Mouse (Mus musculus) midbrain, embryonic 10.5 days (tissue): ENCODE results near the gene Foxo3. TPM values are rescaled to one million over a fixed set of nuclear protein-coding genes. Genes with fewer than 3 reads are reported as not detected.
A peak's percentile ranks its signal among the peaks of the same experiment; 100 is the strongest.

Experiments used
- DNase-seq: peaks from one replicate; pipeline ENCODE4 v3.0.0-alpha.2; 2017; ENCODE audit warnings: low spot score
- H3K27ac ChIP-seq: fragments of 300-500 bp; sonication (generic); replicated peaks from 2 replicates; pipeline ENCODE4 v1.5.1; 2016; ENCODE audit warnings: mild to moderate bottlenecking
- H3K27me3 ChIP-seq: fragments of 300-500 bp; sonication (generic); 2 replicates; pipeline ENCODE4 v1.6.1; 2016; ENCODE audit warnings: low read depth, mild to moderate bottlenecking; ENCODE audit not compliant: poor library complexity, severe bottlenecking
- H3K36me3 ChIP-seq: fragments of 300-500 bp; sonication (generic); 2 replicates; pipeline ENCODE4 v1.6.1; 2016; ENCODE audit warnings: mild to moderate bottlenecking, moderate library complexity
- H3K4me1 ChIP-seq: fragments of 300-500 bp; sonication (generic); 2 replicates; pipeline ENCODE4 v1.6.1; 2016
- H3K4me3 ChIP-seq: fragments of 300-500 bp; sonication (generic); 2 replicates; pipeline ENCODE4 v1.5.1; 2016; ENCODE audit warnings: mild to moderate bottlenecking, moderate library complexity
- H3K9me3 ChIP-seq: fragments of 300-500 bp; sonication (generic); replicated peaks from 2 replicates; pipeline ENCODE4 v1.6.1; 2016; ENCODE audit warnings: mild to moderate bottlenecking
- WGBS: fragments of 180-500 bp; shearing (Covaris S2); methylation state at CpG from one replicate; pipeline ENCODE4 v1.1.7; 2016; 5-methylcytosine and 5-hydroxymethylcytosine counted together
- polyA plus RNA-seq: library from polyadenylated mRNA; unstranded; fragments of >200 nt; fragmentation: Nextera tagmentation; extraction: Ambion mirVana; gene quantifications from 2 replicates; pipeline ENCODE4 v1.2.1, GENCODE M21; 2016

Foxo3 gene
- polyA plus RNA-seq, 1 experiment from 2014 or later = 2.4 TPM

GRCm38 (mm10) chr10:42230471-42231099 lies 46.0 kb downstream of the Foxo3 start:
- H3K4me3 ChIP-seq = no peak overlapping the region
- H3K9me3 ChIP-seq = no peaks in the 10 kb centered on the region
- DNase-seq = no peak
- no peak overlapping the region for H3K27ac ChIP-seq
- H3K4me1 ChIP-seq = 0 out of 2 replicates have a peak, but pooled peaks cover 3% of the 10 kb centered on the region
- WGBS = 93% methylated on average over 5 of the region's 5 CpGs
- H3K36me3 ChIP-seq = no peaks in the 10 kb centered on the region
- H3K27me3 ChIP-seq = no peaks in the 10 kb centered on the region

- Histone ChIP-seq H3K36me3 (no peaks in the 10 kb centered on the region), H3K27ac (no peak overlapping the region), H3K4me1 (0 out of 2 replicates have a peak, but pooled peaks cover 3% of the 10 kb centered on the region), H3K9me3 (no peaks in the 10 kb centered on the region), H3K27me3 (no peaks in the 10 kb centered on the region), H3K4me3 (no peak overlapping the region)
- no peak for DNase-seq
- 79% methylated on average over 4 of the region's 4 CpGs for WGBS
Measured at GRCm38 (mm10) chr10:42227751-42228241, 48.8 kb downstream of the Foxo3 start.

- Histone ChIP-seq H3K4me3 (no peak overlapping the region), H3K4me1 (peaks cover 7% of the 10 kb centered on the region; the same call in 1 of the 2 replicates), H3K9me3 (no peaks in the 10 kb centered on the region), H3K36me3 (no peaks in the 10 kb centered on the region), H3K27ac (no peak overlapping the region), H3K27me3 (no peaks in the 10 kb centered on the region)
- no peak for DNase-seq
- WGBS = 93% methylated on average over 15 of the region's 15 CpGs
Measured at GRCm38 (mm10) chr10:42226176-42226575, 50.4 kb downstream of the Foxo3 start.

- Histone ChIP-seq H3K27ac (no peak overlapping the region), H3K36me3 (no peaks in the 10 kb centered on the region), H3K4me1 (peaks cover 14% of the 10 kb centered on the region), H3K9me3 (no peaks in the 10 kb centered on the region), H3K4me3 (no peak overlapping the region), H3K27me3 (no peaks in the 10 kb centered on the region)
- DNase-seq = no peak
- 94% methylated on average over 18 of the region's 18 CpGs for WGBS
Measured at GRCm38 (mm10) chr10:42225184-42225935, 51.2 kb downstream of the Foxo3 start.

GRCm38 (mm10) chr10:42221996-42222395 lies 54.6 kb downstream of the Foxo3 start:
- no peaks in the 10 kb centered on the region for H3K36me3 ChIP-seq
- DNase-seq = no peak

GRCm38 (mm10) chr10:42221136-42221891 lies 55.2 kb downstream of the Foxo3 start:
- Histone ChIP-seq H3K4me3 (no peak overlapping the region), H3K27me3 (no peaks in the 10 kb centered on the region), H3K9me3 (no peaks in the 10 kb centered on the region), H3K27ac (no peak overlapping the region; the same call in 1 of the 2 replicates), H3K4me1 (peaks cover 17% of the 10 kb centered on the region), H3K36me3 (no peaks in the 10 kb centered on the region)
- no peak for DNase-seq
- WGBS = 89% methylated on average over 19 of the region's 19 CpGs

More at GRCm38 (mm10) chr10:42221996-42222395, 54.6 kb downstream of the Foxo3 start:
- Histone ChIP-seq H3K4me3 (no peak overlapping the region), H3K9me3 (no peaks in the 10 kb centered on the region), H3K27ac (peak overlapping the region; percentile 30; the same call in 1 of the 2 replicates), H3K27me3 (no peaks in the 10 kb centered on the region), H3K4me1 (peaks cover 17% of the 10 kb centered on the region)
- WGBS = 81% methylated on average over 11 of the region's 11 CpGs

GRCm38 (mm10) chr10:42220418-42220952 lies 56.1 kb downstream of the Foxo3 start:
- no peaks in the 10 kb centered on the region for H3K9me3 ChIP-seq
- no peak for DNase-seq
- H3K27me3 ChIP-seq = no peaks in the 10 kb centered on the region
- peaks cover 17% of the 10 kb centered on the region for H3K4me1 ChIP-seq
- H3K27ac ChIP-seq = no peak overlapping the region
- 61% methylated on average over 5 of the region's 5 CpGs for WGBS
- H3K36me3 ChIP-seq = no peaks in the 10 kb centered on the region
- no peak overlapping the region for H3K4me3 ChIP-seq

GRCm38 (mm10) chr10:42211407-42211806 lies 65.1 kb downstream of the Foxo3 start:
- no peak overlapping the region for H3K4me3 ChIP-seq
- peaks cover 8% of the 10 kb centered on the region; the same call in 1 of the 2 replicates for H3K9me3 ChIP-seq
- 95% methylated on average over 7 of the region's 7 CpGs for WGBS
- no peak for DNase-seq
- no peak overlapping the region for H3K27ac ChIP-seq
- H3K4me1 ChIP-seq = peaks cover 12% of the 10 kb centered on the region
- no peaks in the 10 kb centered on the region for H3K36me3 ChIP-seq
- H3K27me3 ChIP-seq = no peaks in the 10 kb centered on the region

- H3K27me3 ChIP-seq = no peaks in the 10 kb centered on the region
- no peaks in the 10 kb centered on the region for H3K36me3 ChIP-seq
- no peak overlapping the region for H3K27ac ChIP-seq
- no peak overlapping the region for H3K4me3 ChIP-seq
- peaks cover 8% of the 10 kb centered on the region; the same call in 1 of the 2 replicates for H3K9me3 ChIP-seq
- peaks cover 12% of the 10 kb centered on the region for H3K4me1 ChIP-seq
- no peak for DNase-seq
- WGBS = 59% methylated on average over 2 of the region's 2 CpGs
Measured at GRCm38 (mm10) chr10:42210641-42211040, 65.9 kb downstream of the Foxo3 start.

GRCm38 (mm10) chr10:42209809-42210208 lies 66.7 kb downstream of the Foxo3 start:
- Histone ChIP-seq H3K4me1 (peaks cover 12% of the 10 kb centered on the region), H3K36me3 (no peaks in the 10 kb centered on the region), H3K27ac (0 out of 2 replicates have a peak overlapping the region, but pooled peaks have one; percentile 0), H3K9me3 (peaks cover 8% of the 10 kb centered on the region; the same call in 1 of the 2 replicates), H3K4me3 (no peak overlapping the region), H3K27me3 (no peaks in the 10 kb centered on the region)
- 70% methylated on average over 6 of the region's 6 CpGs for WGBS
- no peak for DNase-seq

GRCm38 (mm10) chr10:42207612-42208011 lies 68.9 kb downstream of the Foxo3 start:
- WGBS = 95% methylated on average over 12 of the region's 12 CpGs
- H3K4me3 ChIP-seq = no peak overlapping the region
- H3K27ac ChIP-seq = no peak overlapping the region
- H3K36me3 ChIP-seq = no peaks in the 10 kb centered on the region
- no peaks in the 10 kb centered on the region for H3K27me3 ChIP-seq
- H3K4me1 ChIP-seq = peaks cover 12% of the 10 kb centered on the region
- H3K9me3 ChIP-seq = peaks cover 8% of the 10 kb centered on the region; the same call in 1 of the 2 replicates
- no peak for DNase-seq

- Histone ChIP-seq H3K36me3 (no peaks in the 10 kb centered on the region), H3K27me3 (no peaks in the 10 kb centered on the region), H3K4me1 (peaks cover 3% of the 10 kb centered on the region), H3K27ac (no peak overlapping the region), H3K9me3 (peaks cover 8% of the 10 kb centered on the region; the same call in 1 of the 2 replicates), H3K4me3 (no peak overlapping the region)
- 89% methylated on average over 20 of the region's 20 CpGs for WGBS
- DNase-seq = no peak
Measured at GRCm38 (mm10) chr10:42204768-42205412, 71.7 kb downstream of the Foxo3 start.
